7 mouse cellular contexts compared by ENCODE assay signal in genomic region chr12:76803700-76804252, GRCm38 (mm10). TPM values are rescaled to one million over a fixed set of nuclear protein-coding genes. Genes with fewer than 3 reads are reported as not detected.
DNase-seq lines count a peak whose midpoint lies in the region; ATAC-seq and TF ChIP-seq lines count a peak whose summit lies in the region.

No protein-coding gene starts in this region.

- H3K27me3 ChIP-seq in G1E (ENCODE audit: insufficient read depth, low read length) = peaks cover 83% of the 10 kb centered on the region
- H3K27me3 ChIP-seq in forebrain, embryonic 16.5 days (replicated peaks; ENCODE audit: control insufficient read depth, insufficient read depth, low read length) = no peaks in the 10 kb centered on the region
- no peaks in the 10 kb centered on the region for H3K27me3 ChIP-seq in intestine, embryonic 15.5 days (replicated peaks)
- no peaks in the 10 kb centered on the region for H3K27me3 ChIP-seq in lung, embryonic 16.5 days (ENCODE audit: control insufficient read depth, insufficient read depth, low read depth, low read length)
- no peaks in the 10 kb centered on the region for H3K27me3 ChIP-seq in stomach, embryonic 14.5 days (ENCODE audit: control insufficient read depth, insufficient read depth, low read length)

- H3K4me2 ChIP-seq in forebrain, embryonic 16.5 days (ENCODE audit: low read length) = no peak overlapping the region
- H3K4me2 ChIP-seq in intestine, embryonic 15.5 days (replicated peaks) = no peak overlapping the region
- H3K4me2 ChIP-seq in lung, embryonic 16.5 days (ENCODE audit: low read depth, low read length) = no peak overlapping the region
- H3K4me2 ChIP-seq in stomach, embryonic 14.5 days (replicated peaks; ENCODE audit: low read depth, low read length) = no peak overlapping the region

- 0 out of 2 replicates have a peak, but pooled peaks have one; percentile 40 for ATAC-seq in G1E (ENCODE audit: extremely low read depth, insufficient number of reproducible peaks, low FRiP score, poor library complexity, severe bottlenecking)
- ATAC-seq in forebrain, embryonic 16.5 days = peak; percentile 58; the same call in 1 of the 2 replicates
- ATAC-seq in intestine, embryonic 15.5 days = peak; percentile 43; the same call in 1 of the 2 replicates
- peak; percentile 58; the same call in 1 of the 2 replicates for ATAC-seq in lung, embryonic 16.5 days (ENCODE audit: low read depth)
- ATAC-seq in stomach, embryonic 14.5 days (ENCODE audit: insufficient number of reproducible peaks, insufficient read depth, low FRiP score, low read depth) = peak; percentile 44; the same call in 1 of the 2 replicates

- no peaks in the 10 kb centered on the region for H3K36me3 ChIP-seq in G1E (replicated peaks)
- H3K36me3 ChIP-seq in forebrain, embryonic 16.5 days (ENCODE audit: control insufficient read depth, insufficient read depth) = no peaks in the 10 kb centered on the region
- no peaks in the 10 kb centered on the region for H3K36me3 ChIP-seq in intestine, embryonic 15.5 days
- no peaks in the 10 kb centered on the region for H3K36me3 ChIP-seq in lung, embryonic 16.5 days (ENCODE audit: control insufficient read depth, insufficient read depth, low read length)
- no peaks in the 10 kb centered on the region for H3K36me3 ChIP-seq in stomach, embryonic 14.5 days (ENCODE audit: control insufficient read depth, insufficient read depth, low read length)

- H3K9me3 ChIP-seq in G1E (replicated peaks) = no peaks in the 10 kb centered on the region
- H3K9me3 ChIP-seq in forebrain, embryonic 16.5 days (ENCODE audit: control insufficient read depth, low read length) = no peaks in the 10 kb centered on the region
- no peaks in the 10 kb centered on the region for H3K9me3 ChIP-seq in intestine, embryonic 15.5 days
- no peaks in the 10 kb centered on the region for H3K9me3 ChIP-seq in lung, embryonic 16.5 days (ENCODE audit: control insufficient read depth, low read length)
- H3K9me3 ChIP-seq in stomach, embryonic 14.5 days (ENCODE audit: control insufficient read depth, low read depth, low read length) = no peaks in the 10 kb centered on the region

- DNase-seq in CD4-positive, CD25-positive, alpha-beta regulatory T cell, adult 2 months (ENCODE audit: low read depth, low spot score) = peak; percentile 70
- DNase-seq in G1E (ENCODE audit: low spot score) = peak; percentile 59
- DNase-seq in cerebellum, adult 18-20 months = peak; percentile 75 to 76

- 53% methylated on average over 7 of the region's 7 CpGs for WGBS in forebrain, embryonic 16.5 days
- WGBS in intestine, embryonic 15.5 days = 49% methylated on average over 7 of the region's 7 CpGs
- 49% methylated on average over 7 of the region's 7 CpGs for WGBS in lung, embryonic 16.5 days
- 53% methylated on average over 7 of the region's 7 CpGs for WGBS in stomach, embryonic 14.5 days

- H3K9ac ChIP-seq in forebrain, embryonic 16.5 days (replicated peaks; ENCODE audit: low read depth, low read length) = no peak overlapping the region
- H3K9ac ChIP-seq in intestine, embryonic 15.5 days = no peak overlapping the region
- H3K9ac ChIP-seq in lung, embryonic 16.5 days (ENCODE audit: low read length) = no peak overlapping the region
- no peak overlapping the region for H3K9ac ChIP-seq in stomach, embryonic 14.5 days (replicated peaks; ENCODE audit: low read depth, low read length)

- TF ChIP-seq CTCF in G1E (IDR thresholded peaks at IDR 0.05; ENCODE audit: low read depth, low read length) = peak; percentile 92

- H3K4me1 ChIP-seq in G1E (ENCODE audit: insufficient read depth, low read depth, low read length) = peaks cover 9% of the 10 kb centered on the region; the same call in 1 of the 2 replicates
- H3K4me1 ChIP-seq in forebrain, embryonic 16.5 days (replicated peaks; ENCODE audit: control insufficient read depth, insufficient read depth, low read length) = no peaks in the 10 kb centered on the region
- H3K4me1 ChIP-seq in intestine, embryonic 15.5 days (replicated peaks) = no peaks in the 10 kb centered on the region
- H3K4me1 ChIP-seq in lung, embryonic 16.5 days (replicated peaks; ENCODE audit: control insufficient read depth, insufficient read depth, low read length) = no peaks in the 10 kb centered on the region
- H3K4me1 ChIP-seq in stomach, embryonic 14.5 days (ENCODE audit: control insufficient read depth, insufficient read depth, low read length) = no peaks in the 10 kb centered on the region

- no peak overlapping the region for H3K27ac ChIP-seq in forebrain, embryonic 16.5 days (ENCODE audit: low read length)
- no peak overlapping the region for H3K27ac ChIP-seq in intestine, embryonic 15.5 days
- H3K27ac ChIP-seq in lung, embryonic 16.5 days (ENCODE audit: low read length) = no peak overlapping the region
- H3K27ac ChIP-seq in stomach, embryonic 14.5 days (ENCODE audit: low read length) = no peak overlapping the region

- no peak overlapping the region for H3K4me3 ChIP-seq in G1E (ENCODE audit: low read depth, low read length)
- no peak overlapping the region for H3K4me3 ChIP-seq in forebrain, embryonic 16.5 days (replicated peaks; ENCODE audit: low read length)
- H3K4me3 ChIP-seq in intestine, embryonic 15.5 days (replicated peaks) = no peak overlapping the region
- H3K4me3 ChIP-seq in lung, embryonic 16.5 days (ENCODE audit: low read length) = no peak overlapping the region
- H3K4me3 ChIP-seq in stomach, embryonic 14.5 days (ENCODE audit: low read depth, low read length) = no peak overlapping the region

RNA-seq across cellular contexts. Expression of gene Gpx2, which starts 8.4 kb away (rescaled TPM):
- total RNA-seq in G1E (2014; fragmentation: Nextera tagmentation) (not detected in 2 replicates), G1E (2017) (0.12 and 0.22 TPM in 2 replicates)
- polyA plus RNA-seq in G1E (2012) = not detected in 2 replicates
- polyA plus RNA-seq in forebrain, embryonic 16.5 days (2015; fragmentation: Nextera tagmentation; extraction: Ambion mirVana) = 0.22 TPM in 1 of 2 replicates, not detected in the other
- 81.9 and 89.6 TPM in 2 replicates for polyA plus RNA-seq in intestine, embryonic 15.5 days (2015; fragmentation: Nextera tagmentation; extraction: Ambion mirVana)
- polyA plus RNA-seq in lung, embryonic 16.5 days (2015; fragmentation: Nextera tagmentation; extraction: Ambion mirVana) = 11.0 and 11.5 TPM in 2 replicates
- polyA plus RNA-seq in stomach, embryonic 14.5 days (2014; fragmentation: Nextera tagmentation; extraction: Ambion mirVana) = 102 and 109 TPM in 2 replicates

RNA-seq across cellular contexts. Expression of gene Rab15, which starts 18.9 kb away (rescaled TPM):
- total RNA-seq in G1E (2014; fragmentation: Nextera tagmentation) (not detected in 2 replicates), G1E (2017) (0.17 and 0.44 TPM in 2 replicates)
- not detected in 2 replicates for polyA plus RNA-seq in G1E (2012)
- 27.7 and 34.4 TPM in 2 replicates for polyA plus RNA-seq in forebrain, embryonic 16.5 days (2015; fragmentation: Nextera tagmentation; extraction: Ambion mirVana)
- 20.3 and 20.8 TPM in 2 replicates for polyA plus RNA-seq in intestine, embryonic 15.5 days (2015; fragmentation: Nextera tagmentation; extraction: Ambion mirVana)
- 34.8 and 35.8 TPM in 2 replicates for polyA plus RNA-seq in lung, embryonic 16.5 days (2015; fragmentation: Nextera tagmentation; extraction: Ambion mirVana)
- 31.2 and 31.5 TPM in 2 replicates for polyA plus RNA-seq in stomach, embryonic 14.5 days (2014; fragmentation: Nextera tagmentation; extraction: Ambion mirVana)

RNA-seq across cellular contexts. Expression of gene Fntb, which starts 38.4 kb away (rescaled TPM):
- 47.0 and 79.8 TPM in 2 replicates for total RNA-seq in G1E (2014; fragmentation: Nextera tagmentation)
- 10.4 and 12.2 TPM in 2 replicates for total RNA-seq in G1E (2017)
- 29.3 and 30.1 TPM in 2 replicates for polyA plus RNA-seq in G1E (2012)
- polyA plus RNA-seq in forebrain, embryonic 16.5 days (2015; fragmentation: Nextera tagmentation; extraction: Ambion mirVana) = 36.6 and 38.0 TPM in 2 replicates
- 30.1 and 30.7 TPM in 2 replicates for polyA plus RNA-seq in intestine, embryonic 15.5 days (2015; fragmentation: Nextera tagmentation; extraction: Ambion mirVana)
- 39.0 and 40.4 TPM in 2 replicates for polyA plus RNA-seq in lung, embryonic 16.5 days (2015; fragmentation: Nextera tagmentation; extraction: Ambion mirVana)
- 42.8 and 44.8 TPM in 2 replicates for polyA plus RNA-seq in stomach, embryonic 14.5 days (2014; fragmentation: Nextera tagmentation; extraction: Ambion mirVana)

RNA-seq across cellular contexts. Expression of gene Churc1, which starts 38.4 kb away (rescaled TPM):
- total RNA-seq in G1E (2014; fragmentation: Nextera tagmentation) (29.7 and 46.1 TPM in 2 replicates), G1E (2017) (123 and 131 TPM in 2 replicates)
- 8.0 and 16.5 TPM in 2 replicates for polyA plus RNA-seq in G1E (2012)
- polyA plus RNA-seq in forebrain, embryonic 16.5 days (2015; fragmentation: Nextera tagmentation; extraction: Ambion mirVana) = 108 and 129 TPM in 2 replicates
- 107 and 147 TPM in 2 replicates for polyA plus RNA-seq in intestine, embryonic 15.5 days (2015; fragmentation: Nextera tagmentation; extraction: Ambion mirVana)
- 130 and 147 TPM in 2 replicates for polyA plus RNA-seq in lung, embryonic 16.5 days (2015; fragmentation: Nextera tagmentation; extraction: Ambion mirVana)
- 145 and 165 TPM in 2 replicates for polyA plus RNA-seq in stomach, embryonic 14.5 days (2014; fragmentation: Nextera tagmentation; extraction: Ambion mirVana)

Comparison
In these comparisons a context has a peak if more than half of its experiments do, and no peak if none do; other contexts are left out.
1. RNA of gene Rab15, which starts 18.9 kb away (polyA plus RNA-seq): 34.8 to 35.8 TPM in lung, embryonic 16.5 days, 27.7 to 34.4 TPM in forebrain, embryonic 16.5 days, 31.2 to 31.5 TPM in stomach, embryonic 14.5 days and 20.3 to 20.8 TPM in intestine, embryonic 15.5 days; not detected in G1E; every median in the first group is over 10 times any median in the second.
2. Peak in every context shown above with its lines, with median percentiles within 50 percentile points of each other: DNase-seq and ATAC-seq.